Mouse (Mus musculus) liver, adult 2 months (tissue): ENCODE results near the gene Actc1. TPM values are rescaled to one million over a fixed set of nuclear protein-coding genes. Genes with fewer than 3 reads are reported as not detected.

Experiments
- DNase-seq: peaks from one replicate; pipeline ENCODE4 v3.0.0-alpha.2; 2011; ENCODE audit warnings: low read depth, low spot score; ENCODE audit errors: extremely low read depth
- H3K27ac ChIP-seq: fragments of 200-500 bp; replicated peaks from 2 replicates; pipeline ENCODE4 v1.5.1; 2012; ENCODE audit warnings: low read depth, mild to moderate bottlenecking, control low read depth, inconsistent platforms, low read length; ENCODE audit not compliant: insufficient read depth
- H3K27me3 ChIP-seq: fragments of 200-500 bp; 2 replicates; pipeline ENCODE4 v1.6.1; 2012; ENCODE audit warnings: mild to moderate bottlenecking, moderate library complexity, low read length, inconsistent platforms; ENCODE audit not compliant: control insufficient read depth, insufficient read depth
- H3K36me3 ChIP-seq: fragments of 200-500 bp; 2 replicates; pipeline ENCODE4 v1.6.1; 2012; ENCODE audit warnings: low read length, inconsistent platforms; ENCODE audit not compliant: control insufficient read depth, insufficient read depth
- H3K4me1 ChIP-seq: fragments of 200-500 bp; 2 replicates; pipeline ENCODE4 v1.6.1; 2011; ENCODE audit warnings: low read length; ENCODE audit not compliant: control insufficient read depth, insufficient read depth
- H3K4me3 ChIP-seq: fragments of 200-500 bp; 2 replicates; pipeline ENCODE4 v1.5.1; 2011; ENCODE audit warnings: low read depth, mild to moderate bottlenecking, control low read depth, low read length, moderate library complexity; ENCODE audit not compliant: insufficient read depth
- H3K79me2 ChIP-seq: fragments of 200-500 bp; 2 replicates; pipeline ENCODE4 v1.6.1; 2012; ENCODE audit warnings: inconsistent platforms, mild to moderate bottlenecking, low read length, moderate library complexity; ENCODE audit not compliant: control insufficient read depth, insufficient read depth
- H3K9ac ChIP-seq: fragments of 200-500 bp; 2 replicates; pipeline ENCODE4 v1.6.1; 2012; ENCODE audit warnings: low read depth, mild to moderate bottlenecking, control low read depth, inconsistent platforms, low read length
- CTCF ChIP-seq: fragments of 200-500 bp; IDR thresholded peaks from 2 replicates; pipeline ENCODE4 v1.5.1; 2011; ENCODE audit warnings: low read depth, low read length, control low read depth
- POLR2A ChIP-seq: fragments of 200-500 bp; IDR thresholded peaks from 2 replicates; pipeline ENCODE4 v1.6.1; 2011; ENCODE audit warnings: low read length, control low read depth; ENCODE audit not compliant: insufficient read depth; ENCODE audit errors: extremely low read depth
- WGBS: fragments of 180-500 bp; shearing (Covaris S2); methylation state at CpG from one replicate; pipeline ENCODE4 v1.1.7; 2018; 5-methylcytosine and 5-hydroxymethylcytosine counted together
- polyA plus RNA-seq: library from polyadenylated mRNA; depleted of rRNA; stranded (reverse); fragments of >200 nt; gene quantifications from 2 replicates; pipeline ENCODE4 v1.2.3, GENCODE M21; 2012
- total RNA-seq: library from RNA; depleted of rRNA; stranded (reverse); fragments of >200 nt; gene quantifications from 2 replicates; pipeline ENCODE4 v1.2.3, GENCODE M21; 2014

Actc1 gene
- total and polyA plus RNA-seq, 2 experiments, result 0.09 TPM

DNA sequence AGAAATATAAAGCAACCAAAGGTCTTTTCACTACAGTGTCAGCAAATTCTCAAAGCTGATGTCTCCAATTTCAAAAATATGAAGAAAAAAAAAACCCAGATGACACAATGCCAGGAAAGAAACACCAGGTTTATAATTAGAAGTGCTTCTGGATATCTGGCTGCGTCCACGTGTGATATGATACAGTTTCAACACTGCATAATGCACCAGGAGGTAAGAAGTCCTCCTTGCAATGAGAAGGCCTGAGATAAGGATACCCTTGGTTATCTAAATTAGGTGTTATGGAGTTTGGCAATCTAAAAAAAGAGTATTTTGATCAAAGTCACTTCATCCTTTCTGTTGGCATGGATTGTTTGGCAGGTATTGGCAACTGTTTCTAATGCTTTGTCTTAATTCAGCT, 18.5 kb upstream of the Actc1 start:
- WGBS, result 80% methylated on average over 2 of the region's 2 CpGs
- no peak overlapping the region for H3K27ac ChIP-seq
- no peak overlapping the region for H3K4me3 ChIP-seq
- H3K79me2 ChIP-seq, result no peaks in the 10 kb centered on the region
- H3K4me1 ChIP-seq, result no peaks in the 10 kb centered on the region
- no peaks in the 10 kb centered on the region for H3K36me3 ChIP-seq
- H3K27me3 ChIP-seq, result no peaks in the 10 kb centered on the region
- no peak for TF ChIP-seq CTCF
- no peak for TF ChIP-seq POLR2A
- no peak overlapping the region for H3K9ac ChIP-seq
- DNase-seq, result no peak

DNA sequence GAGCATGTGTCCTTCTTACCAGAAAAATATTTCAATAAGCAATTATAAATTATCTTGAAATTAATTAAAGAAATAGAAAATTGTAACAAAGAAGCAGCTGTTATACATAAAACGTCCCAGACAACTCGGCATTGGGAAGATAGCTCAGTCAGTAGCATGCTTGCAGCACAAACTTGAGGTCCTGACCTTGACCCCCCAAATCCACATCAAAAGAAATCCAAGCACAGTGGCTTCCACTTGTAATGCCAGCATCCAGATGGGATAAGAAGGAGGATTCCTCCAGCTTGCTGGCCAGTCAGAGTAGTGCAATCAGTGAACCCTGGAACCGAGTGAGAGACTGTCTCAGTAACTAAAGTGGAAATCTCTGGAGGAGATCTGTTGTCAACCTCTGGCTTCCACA, 12.9 kb upstream of the Actc1 start:
- no peak for TF ChIP-seq CTCF
- no peak for TF ChIP-seq POLR2A
- WGBS, result 81% methylated on average over 3 of the region's 3 CpGs
- H3K79me2 ChIP-seq, result no peaks in the 10 kb centered on the region

DNA sequence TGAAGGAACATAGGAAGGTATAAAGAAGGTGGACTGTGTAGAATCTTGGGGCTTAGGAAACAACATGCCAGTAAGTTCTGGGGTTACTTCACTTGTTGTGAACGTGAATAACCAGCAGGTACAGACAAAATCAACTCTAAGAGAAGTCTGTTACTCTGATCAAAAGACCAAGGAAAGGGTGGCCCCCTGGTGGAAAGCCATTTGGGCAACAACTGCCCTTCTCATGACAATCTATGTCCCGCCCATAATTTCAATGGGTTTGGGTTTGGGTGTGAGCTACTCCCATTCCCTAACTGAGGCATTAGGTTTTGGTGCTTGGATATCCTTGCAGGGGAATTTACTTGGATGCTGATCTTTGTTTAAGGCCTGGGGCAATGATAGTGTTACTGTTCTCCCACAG, 10.7 kb upstream of the Actc1 start:
- Histone ChIP-seq H3K36me3 (no peaks in the 10 kb centered on the region), H3K27me3 (no peaks in the 10 kb centered on the region), H3K4me3 (no peak overlapping the region), H3K27ac (no peak overlapping the region), H3K4me1 (no peaks in the 10 kb centered on the region), H3K79me2 (no peaks in the 10 kb centered on the region), H3K9ac (no peak overlapping the region)
- no peak for DNase-seq
- 75% methylated on average over 2 of the region's 2 CpGs for WGBS
- TF ChIP-seq POLR2A, result no peak
- no peak for TF ChIP-seq CTCF

More for the DNA sequence above, 12.9 kb upstream of the Actc1 start:
- no peak overlapping the region for H3K9ac ChIP-seq
- H3K36me3 ChIP-seq, result no peaks in the 10 kb centered on the region
- DNase-seq, result no peak
- no peak overlapping the region for H3K4me3 ChIP-seq
- no peaks in the 10 kb centered on the region for H3K4me1 ChIP-seq
- H3K27me3 ChIP-seq, result no peaks in the 10 kb centered on the region
- no peak overlapping the region for H3K27ac ChIP-seq

DNA sequence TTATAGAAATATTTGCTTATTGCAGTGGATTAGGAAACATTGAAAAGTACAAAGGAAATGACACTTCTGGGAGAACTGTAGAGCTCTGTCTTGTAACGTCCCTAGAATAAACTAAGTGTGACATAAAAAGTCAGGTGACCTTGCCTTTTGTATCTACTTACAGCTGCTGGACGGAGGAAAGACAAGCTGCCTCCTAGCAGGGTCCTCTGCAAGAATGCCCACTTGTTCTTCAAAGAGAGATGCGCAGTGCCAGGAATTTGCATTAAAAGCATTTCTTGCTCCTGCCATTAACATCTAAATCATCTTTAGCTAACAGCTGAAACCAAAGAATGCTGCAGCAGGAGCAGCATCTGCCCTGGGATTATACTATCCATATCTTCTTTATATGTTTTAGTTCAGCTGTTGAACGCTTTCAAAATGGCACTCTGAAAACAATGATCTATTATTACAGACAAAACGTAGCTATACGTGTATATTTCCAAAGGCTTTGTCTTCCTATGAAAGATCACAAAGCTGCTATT, 6.8 kb upstream of the Actc1 start:
- no peak overlapping the region for H3K9ac ChIP-seq
- H3K36me3 ChIP-seq, result no peaks in the 10 kb centered on the region
- WGBS, result 71% methylated on average over 6 of the region's 6 CpGs
- H3K4me3 ChIP-seq, result no peak overlapping the region
- H3K4me1 ChIP-seq, result peaks cover 4% of the 10 kb centered on the region
- no peak for TF ChIP-seq CTCF
- TF ChIP-seq POLR2A, result no peak
- no peaks in the 10 kb centered on the region for H3K27me3 ChIP-seq
- H3K79me2 ChIP-seq, result no peaks in the 10 kb centered on the region
- DNase-seq, result no peak
- no peak overlapping the region for H3K27ac ChIP-seq

DNA sequence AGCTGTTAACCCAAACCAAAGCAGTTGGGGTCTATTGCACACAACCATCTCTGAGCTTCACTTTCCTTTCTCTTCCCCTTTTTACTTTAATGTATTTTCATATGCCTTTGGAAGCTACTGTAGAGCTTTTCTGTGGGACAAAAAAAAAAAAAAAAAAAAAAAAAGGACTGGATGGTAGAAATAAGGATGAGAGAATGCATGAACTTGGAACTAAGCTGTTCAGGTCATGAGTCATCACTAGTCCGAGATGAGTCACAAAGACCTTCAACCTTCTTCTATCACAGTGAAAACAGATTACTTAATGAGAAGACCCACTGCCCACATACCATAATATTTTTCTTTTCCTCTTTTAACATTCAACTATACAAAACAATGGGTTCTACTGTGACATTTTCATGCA, 6.3 kb upstream of the Actc1 start:
- H3K79me2 ChIP-seq, result no peaks in the 10 kb centered on the region
- H3K4me1 ChIP-seq, result peaks cover 4% of the 10 kb centered on the region
- no peak overlapping the region for H3K4me3 ChIP-seq
- 33% methylated on average over 1 of the region's 1 CpGs for WGBS
- H3K27ac ChIP-seq, result no peak overlapping the region
- DNase-seq, result no peak
- TF ChIP-seq POLR2A, result no peak
- TF ChIP-seq CTCF, result no peak
- no peaks in the 10 kb centered on the region for H3K27me3 ChIP-seq
- no peaks in the 10 kb centered on the region for H3K36me3 ChIP-seq
- no peak overlapping the region for H3K9ac ChIP-seq

DNA sequence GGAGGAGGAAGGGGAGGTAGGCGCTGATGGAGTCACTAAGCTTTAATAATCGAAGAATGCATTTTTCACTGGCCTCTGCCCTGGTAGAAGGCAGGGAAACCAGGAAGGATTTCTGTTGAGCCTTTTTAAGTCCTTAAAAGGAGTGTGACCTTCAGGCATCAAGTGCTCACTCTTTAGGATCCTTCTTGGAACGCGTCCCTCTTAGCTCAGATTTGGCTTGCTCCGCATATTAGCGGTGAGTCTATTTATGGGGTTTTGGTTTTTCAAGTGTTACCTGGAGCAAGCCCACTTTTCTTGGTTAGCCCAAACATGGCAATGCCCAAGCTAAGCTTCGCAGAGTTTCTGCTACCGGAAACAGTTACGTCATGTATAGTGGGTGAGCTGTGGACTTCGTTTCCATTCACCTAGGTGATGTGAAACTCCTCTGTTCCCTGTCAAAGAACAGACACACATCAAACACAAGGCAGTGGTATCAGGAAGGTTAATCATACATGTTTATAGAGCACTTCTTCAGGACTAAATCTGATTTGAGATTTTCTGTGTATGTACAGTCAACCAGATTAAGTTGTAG, 5.0 kb upstream of the Actc1 start:
- Histone ChIP-seq H3K27ac (no peak overlapping the region), H3K36me3 (no peaks in the 10 kb centered on the region), H3K79me2 (no peaks in the 10 kb centered on the region), H3K4me3 (no peak overlapping the region), H3K4me1 (peaks cover 4% of the 10 kb centered on the region), H3K27me3 (no peaks in the 10 kb centered on the region), H3K9ac (no peak overlapping the region)
- WGBS, result 92% methylated on average over 10 of the region's 10 CpGs
- TF ChIP-seq CTCF, result no peak
- no peak for DNase-seq
